Mouse (Mus musculus): ENCODE measurements around the gene Sec62.
A peak's percentile ranks its signal among the peaks of the same experiment; 100 is the strongest.

Gene Sec62

DNA sequence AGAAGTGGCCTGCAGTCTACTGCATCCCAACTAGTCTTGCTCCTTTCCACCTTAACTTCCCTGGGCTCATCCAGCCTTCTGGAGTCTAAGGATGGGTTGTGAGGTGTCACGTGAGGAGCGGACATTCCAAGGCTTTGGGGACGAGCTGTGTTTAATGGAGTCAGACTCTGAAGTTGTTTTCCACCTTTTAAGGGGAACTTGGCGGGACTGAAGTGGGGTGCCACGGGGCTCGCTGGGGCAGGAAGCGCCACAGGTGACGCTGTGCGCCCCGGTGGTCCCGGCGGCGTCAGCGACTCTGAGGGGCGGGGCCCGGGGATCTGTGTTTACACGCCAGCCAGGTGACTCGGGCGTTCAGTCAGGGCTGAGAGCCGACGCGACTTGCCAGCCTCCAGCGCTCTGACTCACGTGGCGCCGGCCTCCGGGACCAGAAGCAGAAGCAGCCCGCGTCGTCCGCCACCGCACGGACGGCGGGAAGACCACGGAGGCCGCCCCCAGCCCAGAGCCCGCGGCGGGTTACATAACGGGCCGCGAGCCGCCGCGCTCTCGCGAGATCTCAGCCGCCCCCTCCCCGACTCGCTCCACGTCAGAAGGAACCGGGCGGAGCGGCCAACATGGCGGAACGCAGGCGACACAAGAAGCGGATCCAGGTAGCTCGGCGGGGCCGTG lies at the start of gene Sec62:
Sec62 (plus strand) TSS at position 139 of the 666 bp plus-strand sequence.
- peak; percentile 94 for DNase-seq

DNA sequence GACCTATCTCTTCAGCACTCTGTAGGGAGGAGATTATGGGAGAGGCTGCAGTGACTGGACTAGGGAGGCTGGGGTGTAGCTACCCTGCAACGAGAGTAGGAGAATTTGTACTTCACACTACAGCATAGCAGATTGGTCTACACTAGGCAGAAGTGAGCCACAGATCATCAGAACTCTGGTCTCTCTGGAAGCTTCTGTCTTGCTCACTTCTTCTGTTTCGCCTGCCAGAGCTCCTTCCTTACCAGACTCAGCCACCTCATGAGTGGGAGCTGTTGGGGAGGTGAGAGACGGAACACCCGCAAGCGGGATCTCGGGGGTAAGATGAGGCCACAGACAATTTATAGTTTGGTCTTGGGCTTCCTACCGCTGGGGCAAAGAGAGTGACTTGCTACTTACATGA lies 49.8 kb upstream of the Sec62 start:
- no peak for DNase-seq

DNA sequence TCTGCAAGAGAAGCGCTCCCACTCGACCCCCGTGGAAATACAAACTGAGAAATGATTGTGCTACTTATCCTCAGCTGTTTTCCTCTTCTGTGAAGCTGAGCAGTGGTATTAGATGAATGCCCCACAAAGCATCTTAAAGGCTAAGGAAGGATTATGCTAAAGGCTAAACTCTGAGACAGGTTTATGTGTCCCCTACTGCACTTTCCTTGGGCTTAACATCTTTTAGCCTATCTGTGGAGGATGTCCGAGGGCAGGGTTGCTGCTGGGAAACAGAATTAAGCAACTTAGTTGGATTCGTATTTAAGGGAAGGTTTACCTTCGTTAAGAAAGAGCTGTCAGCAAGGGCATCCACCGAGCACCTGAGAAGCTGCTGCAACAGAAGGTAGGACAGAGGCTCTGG lies 46.7 kb upstream of the Sec62 start, which contains the start of gene Samd7:
Samd7 (plus strand) TSS at position 288 of the 400 bp plus-strand sequence.
- DNase-seq: no peak

DNA sequence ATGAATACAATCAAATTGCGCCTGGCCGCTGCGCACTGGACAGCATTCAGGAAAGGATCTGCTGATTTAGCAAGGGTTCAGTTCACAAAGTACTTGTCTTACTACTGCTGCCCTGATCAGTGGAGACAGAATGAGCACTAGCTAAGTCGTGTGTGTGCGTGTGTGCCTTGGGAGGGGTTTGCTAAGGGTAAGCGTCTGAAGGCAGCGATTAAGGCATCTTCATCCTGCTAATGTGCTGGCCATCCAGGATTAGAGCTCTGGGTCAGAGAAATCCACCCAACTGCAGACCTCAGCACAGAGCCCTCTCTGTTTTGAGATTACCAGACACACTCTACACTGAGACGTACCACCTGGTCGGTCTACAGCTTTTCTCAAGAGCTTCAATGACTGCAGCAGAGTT lies 44.4 kb upstream of the Sec62 start:
- no peak for DNase-seq

DNA sequence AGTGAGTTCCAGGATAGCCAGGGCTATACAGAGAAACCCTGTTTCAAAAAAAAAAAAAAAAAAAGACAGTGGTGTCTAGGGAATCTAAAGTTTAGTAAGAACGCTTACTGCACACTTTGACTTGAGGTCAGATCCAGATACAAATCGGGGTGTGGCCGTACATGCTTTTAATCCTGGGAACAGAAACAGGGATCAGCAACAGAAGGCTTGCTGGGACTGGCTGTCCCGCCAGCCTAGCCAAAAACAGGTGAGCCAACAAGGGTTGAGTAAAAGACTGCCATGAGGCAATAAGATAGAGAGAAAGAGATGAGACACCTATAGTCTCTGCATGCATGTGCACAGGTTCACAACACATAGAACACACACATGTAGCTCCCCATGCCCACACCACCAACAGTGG lies 38.0 kb upstream of the Sec62 start:
- DNase-seq: no peak

DNA sequence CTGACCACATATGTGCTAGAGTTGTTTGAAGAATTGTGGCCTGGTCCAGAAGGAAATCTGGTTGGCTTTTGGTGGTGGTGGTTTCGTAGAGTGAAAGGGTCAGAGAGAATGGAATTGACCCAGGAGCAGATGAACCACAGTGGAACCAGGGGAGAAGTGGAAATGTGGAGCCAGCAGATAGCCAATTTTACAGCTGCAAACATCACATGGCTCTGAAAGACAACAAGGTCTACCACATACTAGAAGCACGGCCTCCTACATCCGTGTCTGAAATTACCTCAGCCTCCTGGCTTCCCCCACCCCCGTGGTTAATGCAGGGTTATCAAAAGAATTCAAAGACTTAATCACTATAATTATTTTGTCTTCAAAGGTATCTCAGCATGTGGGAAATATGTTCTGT lies 27.8 kb upstream of the Sec62 start:
- DNase-seq: peak; percentile 36

DNA sequence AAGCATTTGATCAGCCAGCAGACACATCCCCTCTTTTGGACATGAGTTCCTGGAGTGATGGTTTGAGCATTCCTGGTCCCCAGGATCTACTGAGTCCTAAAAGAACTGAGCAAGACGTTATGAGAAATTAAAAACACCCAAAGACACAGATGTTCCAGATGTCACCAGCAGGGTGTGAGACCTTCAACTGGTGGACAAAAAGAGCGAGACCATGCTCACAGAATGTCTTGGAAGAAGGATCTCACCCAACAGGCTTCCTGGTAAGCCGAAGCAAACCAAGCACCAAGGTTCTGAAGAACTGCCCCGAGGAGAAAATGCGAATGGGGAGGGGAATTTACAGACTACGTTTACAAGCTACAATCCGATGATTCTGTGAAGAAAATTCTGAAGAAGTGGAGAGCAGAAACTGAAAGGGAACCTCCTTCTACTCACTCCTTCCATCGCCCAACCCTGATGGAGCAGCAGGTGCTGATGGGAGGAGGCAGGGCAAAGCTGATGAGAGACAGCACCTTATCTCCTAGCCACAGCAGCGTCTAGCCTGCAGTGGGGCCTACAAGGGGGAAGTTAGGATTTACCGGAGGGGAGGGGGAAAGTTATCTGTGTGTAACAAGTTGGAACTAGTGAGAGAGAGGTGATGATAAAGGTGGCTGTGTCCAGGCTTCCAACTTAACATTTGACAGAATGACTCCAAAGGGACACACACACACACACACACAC lies 27.2 kb upstream of the Sec62 start:
- peak; percentile 93 for DNase-seq

DNA sequence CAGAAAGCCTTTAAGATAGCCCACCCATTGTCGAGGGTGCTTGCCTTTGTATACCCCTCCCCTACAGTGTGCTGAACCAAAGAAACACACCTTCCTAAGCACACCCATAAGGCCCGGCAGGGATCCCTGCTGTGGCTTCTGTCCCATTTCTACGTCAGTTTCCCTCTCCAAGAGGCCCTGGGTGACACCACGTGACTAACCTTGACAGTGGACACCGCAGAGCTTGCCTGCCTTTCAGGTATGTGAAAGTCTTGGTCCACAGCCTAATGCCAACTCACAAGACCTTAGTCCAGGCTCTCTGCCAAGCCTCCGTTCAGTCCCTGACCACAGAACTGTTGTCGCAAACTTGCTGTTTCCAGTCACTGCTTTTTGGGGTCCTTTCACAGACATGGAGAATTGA lies 26.5 kb upstream of the Sec62 start:
- DNase-seq: peak; percentile 83

DNA sequence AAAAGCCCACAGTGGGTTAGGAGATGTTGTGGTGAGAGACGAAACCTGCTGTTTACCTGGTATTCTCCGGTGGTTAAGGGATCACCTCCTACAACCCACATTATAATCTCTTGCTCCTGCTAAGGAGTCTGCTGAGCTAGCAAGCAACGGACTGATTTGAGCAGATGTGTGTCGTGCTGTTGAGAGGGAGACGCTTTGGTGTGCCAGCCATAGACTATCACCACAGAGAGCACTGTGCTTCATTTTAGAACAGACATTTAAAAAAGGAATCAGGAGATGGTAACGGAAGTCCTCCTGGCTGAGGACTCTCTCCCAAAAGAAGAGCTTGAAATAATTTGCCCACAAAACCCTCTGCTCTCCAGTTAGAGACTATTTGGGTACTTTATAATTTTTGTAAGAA lies 25.4 kb upstream of the Sec62 start:
- DNase-seq: no peak

DNA sequence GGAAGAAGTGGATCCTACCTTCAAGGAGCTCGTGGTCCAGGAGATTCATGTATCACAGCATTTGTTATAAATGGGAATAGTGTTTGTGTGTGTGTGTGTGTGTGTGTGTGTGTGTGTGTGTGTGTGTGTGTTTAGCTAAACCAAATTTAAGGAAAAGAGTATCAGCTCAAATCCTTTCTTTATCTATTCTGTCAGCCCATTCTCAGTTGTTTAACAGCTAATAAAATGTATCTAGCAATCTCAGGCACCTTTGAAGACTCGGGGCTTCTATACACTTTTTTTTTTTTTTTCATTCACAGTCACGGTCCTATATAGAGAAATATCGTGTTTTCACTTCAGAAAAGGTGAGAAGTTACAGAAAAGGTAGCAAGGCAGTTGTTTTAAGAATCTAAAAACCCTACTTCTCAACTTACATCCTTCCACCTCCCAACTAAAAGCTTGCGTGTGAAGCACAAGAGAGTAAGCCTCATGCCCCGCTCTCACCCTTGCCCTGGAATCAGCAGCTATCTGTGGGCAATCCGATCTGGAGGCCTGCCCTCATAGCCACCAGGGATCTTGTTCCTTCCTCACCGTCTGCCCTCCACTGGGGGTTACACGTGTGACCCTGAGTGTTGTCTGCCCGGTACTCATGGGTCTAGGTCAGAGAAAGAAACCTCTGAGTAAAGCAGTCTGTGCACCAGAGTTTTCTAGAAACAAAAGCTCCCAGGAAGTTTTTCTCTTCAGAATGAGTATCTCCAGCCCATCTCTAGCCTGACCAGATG lies 22.7 kb upstream of the Sec62 start:
- no peak for DNase-seq

DNA sequence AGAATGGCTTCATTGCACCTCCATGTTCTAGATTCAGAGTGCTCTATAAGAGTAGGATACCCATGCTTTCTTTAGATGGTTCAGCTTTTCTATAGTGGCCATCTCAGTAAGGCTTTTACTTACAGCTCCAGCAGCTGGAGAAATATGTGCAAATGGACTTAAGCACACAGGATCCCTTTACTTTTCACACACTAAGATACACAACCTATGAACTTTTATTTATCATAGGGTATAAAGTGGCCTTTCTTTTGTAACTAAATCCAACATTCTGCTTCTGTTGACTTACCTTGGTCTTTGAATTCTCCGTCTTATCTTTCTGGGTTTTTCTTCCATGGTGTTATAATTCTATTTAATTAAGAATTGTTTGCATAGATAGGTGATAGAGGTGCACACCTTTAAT lies 21.1 kb upstream of the Sec62 start:
- no peak for DNase-seq

DNA sequence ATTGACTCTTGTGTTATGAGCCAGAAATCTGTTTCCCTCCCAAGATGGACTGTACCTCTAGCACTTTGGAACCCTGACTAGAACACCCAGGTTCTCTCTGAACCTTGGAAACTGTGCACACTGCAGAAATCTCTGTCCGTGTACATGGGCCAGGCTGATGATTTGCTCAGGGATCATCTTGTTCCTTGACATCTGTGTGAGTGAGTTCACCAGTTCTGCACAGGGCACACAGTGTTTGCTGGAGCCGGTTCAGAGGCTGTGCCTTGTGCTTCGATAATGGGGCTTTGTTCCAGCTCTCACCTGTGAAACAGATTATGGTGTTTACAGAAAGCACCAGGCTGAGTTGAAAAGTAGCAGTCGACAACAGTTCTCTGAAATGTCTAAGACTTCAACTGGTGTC lies 20.0 kb upstream of the Sec62 start:
- DNase-seq: no peak

DNA sequence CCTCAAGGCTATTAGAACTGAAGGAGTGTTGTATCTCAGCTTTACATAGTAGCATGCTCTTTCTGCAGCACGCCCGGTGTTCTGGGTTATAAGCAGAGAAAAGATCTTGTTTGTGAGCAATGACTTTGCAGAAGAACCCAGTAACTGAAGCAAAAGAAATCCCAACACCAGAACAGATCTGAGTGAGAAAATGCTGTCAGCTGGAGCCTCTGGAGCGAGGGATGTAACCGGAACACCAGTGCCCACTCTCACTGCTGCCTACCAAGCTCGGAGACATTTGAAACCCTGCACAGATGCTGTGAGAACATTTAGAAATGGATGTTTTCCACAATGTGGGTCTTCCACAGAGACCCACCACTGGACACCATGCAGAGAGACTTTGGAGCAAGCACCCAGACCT lies 18.0 kb upstream of the Sec62 start:
- DNase-seq: no peak

DNA sequence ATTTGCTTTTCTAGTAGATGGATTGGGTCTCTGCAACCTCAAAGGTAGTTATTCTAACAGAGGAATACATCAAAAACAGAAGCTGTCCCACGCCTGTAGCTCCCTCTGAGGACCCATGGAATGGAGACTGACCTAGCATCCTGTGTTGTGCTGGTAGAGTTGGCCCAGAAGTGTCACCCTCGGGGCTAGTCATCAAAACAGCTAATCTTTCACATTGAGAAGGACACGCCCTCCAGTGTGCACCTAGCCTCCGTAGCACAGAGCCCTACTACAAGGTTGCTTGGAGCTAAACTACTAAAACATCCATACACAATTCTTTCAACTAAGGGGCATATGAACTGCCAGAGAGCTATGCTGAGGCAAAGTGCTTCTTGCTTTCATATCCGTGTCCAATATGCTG lies 14.7 kb upstream of the Sec62 start:
- peak; percentile 58 for DNase-seq

DNA sequence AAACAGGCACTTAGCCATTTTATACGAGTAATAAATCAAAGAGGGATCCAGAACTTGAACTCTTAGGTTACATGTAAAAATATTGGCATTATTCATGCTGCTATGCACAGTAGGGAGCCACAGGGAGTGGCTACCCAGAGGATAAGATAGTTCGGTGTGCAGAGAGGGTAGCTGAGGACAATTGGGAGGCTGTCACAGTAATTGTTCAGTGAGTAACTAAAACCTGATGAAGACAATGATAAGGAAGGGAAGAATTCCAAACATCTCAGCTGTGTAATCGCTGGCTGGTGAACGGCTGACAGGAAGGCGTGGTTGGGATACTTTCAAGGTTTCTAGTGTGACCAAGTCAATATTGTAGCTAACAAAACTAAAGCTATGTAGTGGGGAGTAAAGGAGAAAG lies 4.1 kb upstream of the Sec62 start:
- no peak for DNase-seq

DNA sequence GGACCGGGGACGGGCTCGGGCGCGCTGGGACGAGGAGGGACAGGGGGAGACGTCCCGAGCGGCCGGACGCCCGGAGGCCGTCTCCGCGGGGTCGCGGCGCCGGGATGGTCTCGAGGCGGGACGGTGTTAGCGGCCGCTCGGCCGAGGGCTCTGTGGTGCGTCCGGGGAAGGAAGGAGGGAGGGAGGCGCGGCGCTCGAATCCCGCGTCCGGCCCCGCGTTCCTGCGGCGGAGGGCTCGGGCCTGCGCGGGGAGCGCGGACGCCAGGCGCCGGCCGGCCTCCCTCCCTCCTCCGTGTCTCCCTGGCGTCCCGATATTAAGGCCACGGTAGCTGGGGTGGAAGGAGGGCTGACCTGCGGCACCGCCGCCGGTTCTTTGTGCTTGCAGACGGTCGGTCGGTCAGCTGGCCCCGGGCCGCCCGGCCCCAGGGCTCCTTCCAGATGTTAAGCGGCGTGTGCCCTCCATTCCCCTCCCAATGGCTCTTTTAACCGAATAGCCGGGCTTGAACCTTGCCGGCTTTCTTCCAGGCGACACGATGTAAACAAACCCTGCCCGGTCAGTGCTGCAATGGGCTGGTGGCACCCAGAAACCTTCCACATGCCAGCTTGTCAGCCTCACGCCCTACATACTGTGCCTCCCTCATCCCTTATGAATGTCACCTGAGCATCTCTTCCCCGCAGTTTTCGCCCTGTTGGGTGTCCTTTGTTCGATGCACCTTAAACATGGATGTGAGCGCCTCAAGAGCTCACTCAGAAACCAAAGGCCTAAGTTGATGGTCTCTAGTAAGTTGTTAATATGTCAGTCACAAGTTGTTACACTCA lies 937 bp downstream of the Sec62 start:
- DNase-seq: peak; percentile 63

DNA sequence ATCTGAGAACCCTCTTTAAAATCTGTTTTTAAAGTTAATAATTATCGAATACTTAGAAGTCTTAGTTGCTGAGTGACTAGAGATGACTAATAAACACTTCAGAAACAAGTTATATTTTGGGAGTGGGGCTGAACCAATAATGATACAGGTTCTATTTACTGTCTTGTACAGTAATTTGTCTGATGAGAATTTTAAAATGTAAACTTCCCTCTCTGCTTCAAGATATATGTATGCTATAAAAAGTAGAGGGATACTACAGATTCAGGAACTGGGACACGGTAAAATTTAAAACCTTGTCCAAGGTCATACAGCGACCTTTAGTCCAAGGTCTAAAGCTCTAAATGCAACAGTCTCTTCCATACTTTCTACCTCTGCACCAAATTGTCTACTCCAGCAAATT lies 9.5 kb downstream of the Sec62 start:
- no peak for DNase-seq

DNA sequence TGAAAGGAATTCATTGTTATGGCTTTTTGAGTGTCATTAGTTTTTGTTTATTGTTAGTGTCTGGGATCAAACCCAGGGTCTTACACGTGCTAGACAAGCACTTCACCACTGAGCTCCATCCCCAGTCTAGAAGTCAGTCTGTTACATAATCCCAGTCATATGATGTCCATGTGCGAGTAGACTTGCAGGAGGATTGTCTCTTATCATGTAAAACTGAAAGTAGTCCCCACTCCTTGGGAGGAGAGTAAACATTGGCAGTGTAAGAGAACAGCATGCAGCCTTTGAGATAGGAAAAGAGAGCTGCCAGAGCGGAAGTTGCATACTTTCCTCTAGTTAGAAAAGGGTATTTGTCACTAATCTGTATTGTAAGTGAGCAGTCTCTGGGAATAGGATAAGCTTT lies 20.2 kb downstream of the Sec62 start:
- DNase-seq: no peak

DNA sequence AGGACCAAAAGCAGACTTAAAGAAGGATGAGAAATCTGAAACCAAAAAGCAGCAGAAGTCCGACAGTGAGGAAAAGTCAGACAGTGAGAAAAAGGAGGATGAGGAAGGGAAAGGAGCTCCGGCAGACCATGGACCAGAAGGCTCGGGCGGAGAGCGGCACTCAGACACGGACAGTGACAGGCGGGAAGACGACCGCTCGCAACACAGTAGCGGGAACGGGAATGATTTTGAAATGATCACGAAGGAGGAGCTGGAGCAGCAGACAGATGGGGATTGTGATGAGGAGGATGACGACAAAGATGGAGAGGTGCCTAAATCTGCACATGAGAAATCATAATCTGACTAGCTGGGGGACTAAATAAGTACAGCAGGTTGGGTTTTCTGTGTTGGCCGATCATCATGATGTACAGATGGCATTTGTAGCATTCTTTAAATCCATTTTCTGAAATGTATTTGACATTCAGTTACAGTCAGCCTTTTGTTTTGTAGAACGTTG lies 26.0 kb downstream of the Sec62 start:
- DNase-seq: no peak

DNA sequence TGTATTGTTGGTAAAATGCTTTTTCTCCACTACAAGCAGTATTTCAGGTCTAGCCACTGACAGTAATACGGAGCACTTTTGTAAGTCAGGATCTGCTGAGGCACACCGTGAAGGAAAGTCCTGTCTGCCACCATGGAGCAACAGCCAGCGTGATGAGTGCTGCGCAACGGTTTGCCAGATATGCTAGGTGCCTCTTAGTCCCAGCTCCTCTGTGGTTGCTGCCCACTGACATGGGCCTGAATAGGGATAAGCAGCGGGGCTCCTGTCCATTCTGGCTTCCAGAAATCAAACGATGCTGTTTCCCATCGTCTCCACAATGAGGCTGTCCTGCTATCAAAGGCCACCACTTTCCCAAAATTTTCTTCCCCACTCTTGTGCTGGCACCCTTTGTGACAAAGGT lies 29.5 kb downstream of the Sec62 start:
- no peak for DNase-seq

DNA sequence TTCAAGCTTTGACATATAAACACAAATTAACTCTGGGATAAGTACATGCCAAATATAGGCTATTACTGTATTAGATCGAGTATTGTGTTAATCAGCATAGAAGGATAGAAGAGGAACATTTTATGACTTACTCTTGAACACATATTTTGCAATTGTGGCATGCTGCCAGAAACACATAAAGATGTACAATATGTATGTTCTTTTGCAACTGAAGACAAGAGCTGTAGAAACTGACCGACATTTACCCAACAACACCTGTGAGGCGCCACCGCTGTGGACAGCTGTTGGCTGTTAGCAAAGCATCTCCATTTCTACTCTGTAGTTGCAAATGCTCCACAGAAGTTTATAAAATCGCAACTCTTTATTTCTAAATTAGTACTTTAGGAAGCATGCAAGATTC lies 33.4 kb downstream of the Sec62 start:
- DNase-seq: no peak

DNA sequence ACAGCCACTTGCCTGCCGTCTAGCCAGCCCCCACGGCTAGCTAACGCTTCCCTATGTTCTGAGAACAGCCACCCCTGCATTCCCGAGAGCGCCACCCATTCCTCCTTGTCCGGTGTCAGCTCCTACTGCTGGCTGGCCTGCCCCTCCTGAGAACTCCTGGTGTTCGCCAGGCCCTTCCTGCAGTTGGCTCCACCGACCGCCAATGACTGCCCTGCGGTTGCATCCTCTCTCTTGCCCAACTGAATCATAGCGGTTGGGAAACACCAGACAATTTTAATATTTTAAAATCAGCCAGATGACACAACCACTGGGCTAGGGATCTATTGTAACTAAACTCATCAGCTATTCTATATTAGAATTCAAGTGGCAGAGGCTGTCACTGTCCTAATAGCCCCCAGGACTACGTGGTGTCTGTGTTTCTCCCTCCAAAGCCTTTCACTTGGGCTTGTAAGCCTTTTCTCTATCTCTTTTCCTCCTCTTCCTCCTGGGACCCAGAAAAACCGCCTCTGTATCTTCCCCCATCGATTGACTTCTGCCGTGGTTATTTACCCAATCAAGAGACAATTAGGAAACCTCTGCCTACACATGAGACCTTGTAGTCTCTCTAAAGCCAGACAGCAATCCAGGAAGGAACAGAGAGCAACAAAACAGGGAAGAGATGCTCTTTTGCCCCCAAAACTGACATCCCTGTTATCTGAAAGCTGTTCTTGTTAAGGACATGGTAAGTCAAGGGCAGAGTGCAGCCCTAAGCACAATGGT lies 39.4 kb downstream of the Sec62 start:
- no peak for DNase-seq
